Mouse (Mus musculus): Measurements from ENCODE around the gene Cab39.

Gene Cab39

GRCm38 (mm10) chr1:85899388-85899761, 106.1 kb downstream of the Cab39 start:
- no peak for DNase-seq (ENCODE audit: low spot score in 2 of 2)

DNA sequence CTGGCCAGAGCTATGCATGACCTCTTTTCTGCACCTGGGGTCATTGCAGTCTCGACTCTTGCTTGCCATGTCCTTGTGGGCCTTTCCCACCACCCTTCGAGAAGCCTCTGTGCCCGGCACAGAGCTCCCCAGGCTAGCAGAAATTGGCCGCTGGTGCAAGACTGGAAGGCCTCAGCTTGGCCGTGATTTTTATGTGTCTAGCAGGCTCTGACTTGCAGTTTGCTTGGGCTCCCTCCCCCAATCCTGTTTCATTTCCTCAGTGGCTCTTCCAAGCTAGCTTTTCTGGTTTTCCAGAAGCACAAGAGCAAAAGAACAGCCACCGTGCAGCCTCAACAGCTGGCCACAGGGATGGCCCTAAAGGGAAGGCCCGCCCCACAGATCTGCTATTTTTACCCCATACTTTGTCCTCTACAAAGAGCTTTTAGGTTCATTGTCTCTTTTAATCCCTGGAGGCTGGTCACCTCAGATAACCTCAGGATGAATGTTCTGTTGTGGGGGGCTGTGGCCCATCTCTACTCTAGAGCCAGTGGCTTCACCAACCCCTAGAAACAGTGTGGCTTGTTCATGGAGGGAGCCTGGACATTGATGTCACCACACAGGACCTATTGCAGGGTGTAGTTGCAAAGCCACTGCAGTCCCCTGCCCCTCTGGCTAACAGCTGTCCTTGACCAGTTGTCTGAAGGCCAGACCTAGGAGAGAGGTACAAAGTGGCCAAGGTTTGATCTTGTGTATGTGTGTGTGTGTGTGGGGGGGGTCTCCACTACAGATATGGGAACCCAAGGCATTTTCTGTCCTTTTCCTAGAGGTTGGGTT, 107.5 kb downstream of the Cab39 start:
- peak in 1 of 2 experiments; percentile 50 for DNase-seq (ENCODE audit: low spot score in 2 of 2)

Data from urinary bladder, adult 18-20 months (tissue).